Mouse (Mus musculus) brain, adult 10 weeks (tissue): ENCODE measurements around the gene Sept14. TPM values are rescaled to one million over a fixed set of nuclear protein-coding genes. Genes with fewer than 3 reads are reported as not detected.

Experiments used
- polyA plus RNA-seq: library from polyadenylated mRNA; stranded (reverse); fragments of 350-450 nt; fragmentation: Illumina TruSeq; extraction: RNeasy Lipid Tissue Mini Kit (QIAGEN cat#74804); gene quantifications from one replicate; pipeline ENCODE4 v1.2.3, GENCODE M21; 2015; ENCODE audit warnings: low read depth, low replicate concordance

Sept14 gene
- not detected for polyA plus RNA-seq

GRCm38 (mm10) chr5:129708412-129708811 lies at the start of gene Sept14:
Sept14 (minus strand) TSS chr5:129708512.

DNA sequence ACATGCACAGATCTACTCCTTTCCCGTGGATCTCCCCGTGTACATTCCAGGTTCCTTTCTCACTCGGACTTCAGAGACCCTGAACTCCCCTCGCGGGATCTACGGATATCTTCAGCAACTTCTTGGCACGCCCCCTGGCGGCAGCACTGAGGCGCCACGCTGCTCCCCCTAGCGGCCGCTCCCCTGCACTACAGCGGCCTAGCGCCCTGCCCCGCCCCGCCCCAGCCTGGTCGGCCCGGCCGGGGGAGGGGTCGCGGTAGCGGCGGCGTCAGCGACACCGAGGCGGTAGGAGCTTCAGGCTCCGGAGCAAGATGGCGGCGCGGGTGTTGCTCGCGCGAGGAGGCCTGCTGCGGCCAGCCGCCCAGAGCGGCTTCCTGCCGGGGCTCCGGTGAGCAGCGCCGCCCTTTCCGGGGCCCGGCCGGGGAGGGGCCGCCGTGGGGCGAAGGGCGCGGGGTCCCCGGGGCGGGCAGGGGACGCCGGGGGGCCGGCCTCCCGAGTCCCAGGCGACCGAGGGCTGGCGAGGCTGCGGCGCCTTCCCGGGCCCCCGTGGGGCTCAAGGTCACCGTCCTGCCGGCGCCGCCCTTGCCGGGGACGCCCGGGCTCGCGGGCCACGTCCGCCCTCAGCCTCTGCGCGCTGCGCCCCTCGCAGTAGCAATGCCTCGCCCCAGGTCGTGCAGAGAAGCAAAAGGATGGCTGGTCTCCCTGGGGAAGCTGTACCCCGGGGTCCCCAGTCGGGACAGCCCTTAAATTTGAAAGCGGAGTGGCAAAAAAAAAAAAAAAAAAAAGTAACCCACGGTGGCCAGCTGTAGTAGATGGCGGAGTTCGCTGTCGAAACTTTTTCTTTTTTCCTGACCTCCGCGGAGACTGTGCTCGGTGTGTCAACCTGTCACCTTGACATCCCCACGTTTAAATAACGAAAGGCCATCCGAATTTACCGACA lies 16.8 kb upstream of the Sept14 start, which contains the start of gene Nipsnap2:
Nipsnap2 (plus strand) TSS at position 230 of the 940 bp plus-strand sequence.

DNA sequence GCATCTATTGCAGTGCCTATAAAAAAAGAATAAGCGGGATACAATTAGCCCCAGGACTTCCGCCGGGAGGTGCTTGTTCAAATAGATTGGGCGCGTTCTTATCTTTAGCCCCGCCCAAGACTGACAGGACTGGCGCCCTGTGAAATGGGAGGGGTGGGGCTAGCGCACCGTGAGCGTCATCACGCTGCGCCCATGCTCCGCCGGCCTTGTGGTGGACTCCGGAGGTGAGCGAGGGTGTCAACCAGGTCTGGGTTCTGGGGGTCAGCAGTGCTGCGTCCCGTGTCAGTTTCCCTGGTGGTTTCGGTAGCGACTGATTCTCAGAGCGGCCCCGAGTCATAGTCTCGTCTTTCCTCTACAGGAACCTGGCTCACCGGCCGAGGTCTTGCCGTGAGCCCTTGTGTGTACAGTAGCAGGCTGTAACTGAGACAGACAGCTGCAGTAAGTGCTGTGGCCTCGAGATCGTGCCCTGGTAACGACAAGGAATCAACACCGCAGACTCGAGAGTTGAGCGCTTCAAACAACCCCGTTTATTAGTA lies 7.1 kb upstream of the Sept14 start, which contains the start of gene Mrps17:
Mrps17 (plus strand) TSS at position 172 of the 536 bp plus-strand sequence.

DNA sequence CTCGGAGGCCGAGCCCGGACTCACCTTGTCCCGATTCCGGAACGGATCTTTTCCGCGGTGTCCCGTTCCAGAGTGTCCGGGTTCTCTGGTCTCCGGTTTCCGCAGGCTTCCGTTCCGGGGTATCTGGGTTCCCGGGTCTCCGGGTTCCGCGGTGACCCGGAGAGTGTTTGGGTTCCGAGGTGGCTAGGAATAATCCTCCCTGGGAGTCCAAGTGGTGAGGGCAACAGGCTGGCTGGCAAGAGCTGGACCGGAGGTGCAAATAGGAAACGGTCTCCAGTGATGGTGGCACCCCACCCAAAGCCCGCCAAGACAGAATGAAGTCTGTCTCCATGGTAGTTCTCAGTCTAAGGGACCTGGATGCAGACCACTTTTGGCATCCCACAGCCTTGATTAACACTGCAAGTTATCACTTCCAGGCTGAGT lies 38.3 kb downstream of the Sept14 start, which contains the start of gene Zfp11:
Zfp11 (minus strand) TSS at position 64 of the 423 bp plus-strand sequence.

Other genes with a start within 250 kb of the Sept14 start
- 59.3 TPM for gene Sfswap, start 207.3 kb downstream of the Sept14 start, polyA plus RNA-seq
- gene Mmp17, start 124.3 kb downstream of the Sept14 start, polyA plus RNA-seq, result 65.3 TPM
- 4.6 TPM for gene Zfp11, start 38.4 kb downstream of the Sept14 start, polyA plus RNA-seq
- 109 TPM for gene Mrps17, start 7.0 kb upstream of the Sept14 start, polyA plus RNA-seq
- gene Nipsnap2, start 16.6 kb upstream of the Sept14 start, polyA plus RNA-seq, result 104 TPM
- 29.1 TPM for gene Psph, start 78.9 kb upstream of the Sept14 start, polyA plus RNA-seq
- gene Sumf2, start 138.5 kb upstream of the Sept14 start, polyA plus RNA-seq, result 20.4 TPM
- 738 TPM for gene Chchd2, start 179.0 kb upstream of the Sept14 start, polyA plus RNA-seq
- gene Zbed5, start 187.2 kb upstream of the Sept14 start, polyA plus RNA-seq, result 7.1 TPM
- gene Phkg1, start 190.0 kb upstream of the Sept14 start, polyA plus RNA-seq, result 22.4 TPM
- 1.6 TPM for gene Nupr1l, start 200.0 kb upstream of the Sept14 start, polyA plus RNA-seq
- gene Vkorc1l1, start 233.5 kb upstream of the Sept14 start, polyA plus RNA-seq, result 47.3 TPM